Mouse (Mus musculus) heart, postnatal 10 days (tissue): ENCODE data around the gene Lemd1. TPM values are rescaled to one million over a fixed set of nuclear protein-coding genes. Genes with fewer than 3 reads are reported as not detected.
A peak's percentile ranks its signal among the peaks of the same experiment; 100 is the strongest.

Experiments used
- DNase-seq, 2 experiments: peaks; one replicate each; pipeline ENCODE4 v3.0.0; 2021
- intact Hi-C: fragments of 180-260 bp; cut with DNase I; formaldehyde crosslinking; loops from one replicate; pipeline ENCODE4 v1.15.1; 2025
- total RNA-seq, 2 experiments: library from RNA; stranded (reverse); gene quantifications; 2 replicates each; pipeline ENCODE4 v1.2.3; 2021

The Lemd1 gene
- total RNA-seq, 2 experiments from 2014 or later = not detected

DNA sequence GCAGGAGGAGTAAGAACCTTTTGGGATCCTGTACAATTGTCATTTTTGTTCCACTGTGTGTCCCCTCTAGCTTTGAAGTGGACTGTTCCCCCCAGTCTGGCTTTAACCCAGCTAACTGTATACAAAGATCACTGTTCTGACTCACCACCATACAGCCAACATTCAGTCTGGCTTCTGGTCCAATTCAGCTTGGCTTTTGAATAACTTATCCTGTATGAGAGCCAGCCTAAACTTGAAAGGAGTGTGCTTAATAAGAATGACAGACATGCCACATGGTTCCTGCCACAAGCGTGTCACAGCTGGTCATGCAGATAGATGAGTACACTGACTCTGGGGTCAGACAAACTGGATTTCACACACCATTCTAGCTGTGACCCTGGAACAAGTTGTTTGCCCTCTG lies 95.5 kb downstream of the Lemd1 start:
- intact Hi-C loops = no loop called here
- DNase-seq = no peak

DNA sequence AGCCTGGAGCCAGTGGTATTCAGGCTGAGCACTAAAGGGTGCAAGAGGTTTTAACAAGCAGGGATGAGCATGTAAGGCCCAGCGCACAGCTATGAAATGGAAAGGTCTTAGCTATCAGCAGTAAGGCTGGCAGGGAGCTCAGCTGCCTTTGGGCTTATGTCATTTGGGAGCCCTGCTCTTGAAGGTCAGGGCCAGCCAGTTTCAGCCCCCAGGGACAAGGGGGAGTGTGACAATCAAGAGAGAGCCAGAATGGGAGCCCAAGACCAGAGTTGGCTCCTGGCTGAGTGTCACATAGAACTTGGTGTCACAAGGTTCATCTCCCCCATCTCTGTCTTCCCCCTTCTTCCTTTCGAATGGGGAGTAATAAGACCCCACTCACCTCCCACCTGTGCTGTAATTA lies 96.2 kb downstream of the Lemd1 start:
- DNase-seq = peak in 1 of 2 experiments; percentile 40
- intact Hi-C loops = no loop called here

DNA sequence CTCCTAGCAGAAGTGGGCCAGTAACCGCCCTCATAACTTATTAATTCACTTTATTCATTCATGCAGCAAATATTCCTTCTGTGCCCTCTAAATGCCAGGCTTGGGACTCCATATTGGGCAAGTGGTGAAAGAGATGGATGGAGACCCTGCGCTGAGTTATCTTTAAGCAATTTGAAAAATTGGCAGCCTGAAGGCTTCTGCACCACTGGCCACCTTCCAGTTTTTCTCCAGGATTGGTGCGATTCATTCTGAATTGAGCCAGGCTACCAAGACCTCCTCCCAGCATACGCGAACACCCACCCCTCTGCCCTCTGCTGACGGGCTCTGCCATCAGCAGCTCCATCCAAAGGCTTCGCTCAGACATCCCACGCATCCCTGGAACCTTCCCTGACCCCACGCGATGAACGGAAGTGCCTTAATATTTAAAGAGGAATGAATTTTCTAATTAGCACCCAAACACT lies 96.8 kb downstream of the Lemd1 start:
- DNase-seq = no peak
- intact Hi-C loops = no loop called here

DNA sequence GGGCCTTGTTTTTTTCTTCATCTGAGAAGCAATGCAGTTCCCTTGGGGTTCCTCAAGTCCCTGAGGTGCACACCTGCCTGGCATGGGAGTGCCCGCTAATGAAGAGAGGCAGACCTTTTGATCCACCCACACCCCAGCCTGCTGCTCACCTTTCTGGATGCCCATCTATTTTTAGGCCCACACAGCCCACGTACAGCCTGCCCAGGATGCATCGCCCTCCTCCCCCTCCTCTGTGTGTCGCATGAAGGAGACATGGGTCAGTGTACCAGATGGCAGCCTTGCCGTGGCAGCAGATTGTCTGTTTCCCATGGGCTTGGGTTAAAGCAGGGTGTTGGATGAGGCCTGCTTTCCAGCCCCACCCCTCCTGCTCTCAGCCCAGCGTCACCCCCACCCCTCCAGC lies 98.7 kb downstream of the Lemd1 start:
- no peak for DNase-seq
- intact Hi-C loops = no loop called here

DNA sequence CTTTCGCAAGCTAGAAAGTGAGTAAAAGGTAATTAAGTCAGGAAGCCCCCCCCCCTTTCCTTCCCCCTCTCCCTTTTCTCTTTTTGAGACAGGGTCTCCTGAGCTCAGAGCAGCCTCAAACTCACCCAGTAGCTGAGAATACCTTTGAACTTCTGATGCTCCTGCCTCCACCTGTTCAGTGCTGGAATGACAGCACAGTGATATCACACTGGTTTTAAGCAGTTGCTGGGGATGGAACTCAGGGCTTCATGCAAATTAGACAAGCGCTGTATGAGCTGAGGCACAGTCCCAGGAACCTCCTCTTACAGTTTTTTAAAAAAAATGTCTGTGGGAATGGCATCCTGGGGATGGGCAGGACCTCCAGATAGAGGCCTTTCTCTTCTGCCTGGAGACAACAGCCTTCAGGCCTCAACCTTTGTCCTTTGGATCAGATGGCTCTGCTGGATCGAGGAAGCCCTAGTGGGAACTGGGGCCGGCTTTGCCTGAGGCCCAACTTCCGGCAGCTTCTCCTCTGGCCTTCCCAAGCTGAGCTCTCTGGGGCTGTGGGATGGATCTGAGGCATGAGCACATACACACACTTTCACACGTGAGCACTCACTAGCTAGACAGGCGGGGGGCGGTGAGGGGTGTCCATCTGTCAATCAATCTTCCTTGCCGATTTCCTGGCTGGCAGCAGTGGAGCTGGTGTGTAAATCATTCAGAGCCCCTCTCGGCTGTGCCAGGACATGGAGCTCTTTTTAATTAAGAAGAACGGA lies 99.9 kb downstream of the Lemd1 start:
- intact Hi-C loops = no loop called here

DNA sequence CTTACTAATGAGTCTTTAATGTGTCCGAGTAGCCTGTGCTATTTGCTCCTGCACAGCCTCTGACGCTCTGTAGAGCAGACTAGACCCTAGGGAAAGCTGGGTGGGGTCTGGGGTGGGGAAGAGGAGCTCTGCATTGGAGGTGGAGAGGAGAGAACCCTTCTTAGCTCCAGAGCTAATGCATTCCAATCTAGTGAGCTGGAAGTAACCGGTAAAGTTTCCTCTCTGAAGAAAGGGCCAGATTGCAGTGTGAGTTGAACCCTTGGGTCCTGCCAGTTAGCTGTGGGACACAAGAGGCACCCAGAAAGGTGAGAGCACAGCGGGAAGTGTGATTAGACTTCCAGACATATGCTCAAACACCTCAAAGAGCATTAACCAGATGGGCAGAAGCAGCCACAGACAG lies 100.5 kb downstream of the Lemd1 start:
- no peak for DNase-seq
- intact Hi-C loops = no loop called here

More for the DNA sequence above, 99.9 kb downstream of the Lemd1 start:
- no peak for DNase-seq

DNA sequence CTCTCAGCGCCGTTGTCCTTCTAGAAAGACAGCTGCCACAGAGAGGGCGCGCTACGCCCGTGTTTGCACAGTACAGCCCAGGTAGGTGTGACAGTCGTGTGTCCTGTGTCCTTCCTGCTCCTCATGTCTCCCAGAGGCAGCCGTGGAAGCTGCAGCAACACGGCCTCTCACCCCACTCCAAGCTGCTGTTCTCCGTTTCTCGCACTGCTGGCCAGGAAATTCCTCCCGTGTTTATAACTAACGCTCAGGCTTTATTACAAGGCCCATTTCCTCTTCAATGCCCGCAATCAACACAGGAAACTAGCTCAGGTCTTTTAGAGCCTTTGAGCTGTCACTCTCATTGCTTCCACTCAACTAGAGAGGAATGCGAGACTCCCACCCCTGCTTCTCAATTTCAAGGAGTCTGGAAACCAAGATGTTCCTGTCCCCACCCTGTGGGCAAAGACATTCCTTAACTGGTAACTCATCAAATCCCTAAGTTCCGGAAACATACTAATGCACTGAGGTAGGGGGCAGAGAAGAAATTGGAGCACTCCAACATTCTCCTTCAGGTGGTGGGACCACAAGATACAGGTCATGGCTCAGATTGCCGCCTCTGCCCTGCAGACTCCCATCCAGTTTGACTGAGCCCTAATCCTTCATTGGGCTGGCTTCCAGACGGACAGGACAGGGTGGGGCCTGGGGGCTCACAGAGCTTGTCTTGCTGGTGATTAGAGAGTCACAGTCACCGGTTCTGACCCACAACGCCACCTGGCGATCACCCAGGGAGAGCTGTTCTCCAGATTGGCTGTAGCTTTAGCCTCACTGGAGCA lies 101.3 kb downstream of the Lemd1 start:
- no peak for DNase-seq
- intact Hi-C loops = no loop called here

DNA sequence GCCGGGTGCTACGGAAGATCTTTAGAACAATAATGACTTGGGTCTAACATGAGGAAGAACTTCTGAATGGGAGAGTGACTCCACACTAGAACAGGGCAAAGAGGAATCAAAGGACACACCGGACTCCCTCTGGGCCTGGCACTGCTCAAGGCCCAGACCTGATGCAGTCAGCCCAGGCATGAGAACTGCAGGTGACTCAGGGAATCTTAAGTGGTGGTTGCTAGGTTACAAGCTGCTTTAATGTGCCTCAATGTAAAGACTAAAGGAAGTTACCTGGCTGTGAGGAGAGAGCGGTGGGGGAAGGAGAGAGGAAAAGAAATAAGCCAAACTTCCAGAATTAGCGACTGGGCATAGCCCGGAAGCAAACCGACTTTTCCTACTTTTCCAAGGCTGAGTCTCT lies 104.3 kb downstream of the Lemd1 start:
- DNase-seq = no peak
- intact Hi-C loops = no loop called here

DNA sequence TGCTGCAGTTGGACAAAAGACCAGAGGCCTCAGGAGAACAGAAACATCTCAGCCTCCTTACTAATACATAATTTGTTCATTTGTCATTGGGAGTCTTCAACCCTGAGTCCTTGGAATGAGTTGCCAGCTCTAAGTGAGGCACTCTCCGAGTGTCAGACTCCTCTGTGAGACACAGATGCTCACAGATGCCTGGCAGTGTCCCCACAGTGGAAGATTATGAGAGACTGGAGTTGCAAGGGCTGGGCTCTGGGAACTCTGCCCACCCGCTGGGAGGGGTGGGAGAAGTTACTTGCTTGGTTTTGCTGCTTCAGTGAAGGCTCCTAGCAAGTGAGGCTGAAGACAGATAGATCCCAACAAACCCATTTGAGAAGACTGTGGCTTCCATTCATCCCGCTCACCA lies 104.8 kb downstream of the Lemd1 start:
- DNase-seq = peak; percentile 65 to 74
- intact Hi-C loops = no loop called here

DNA sequence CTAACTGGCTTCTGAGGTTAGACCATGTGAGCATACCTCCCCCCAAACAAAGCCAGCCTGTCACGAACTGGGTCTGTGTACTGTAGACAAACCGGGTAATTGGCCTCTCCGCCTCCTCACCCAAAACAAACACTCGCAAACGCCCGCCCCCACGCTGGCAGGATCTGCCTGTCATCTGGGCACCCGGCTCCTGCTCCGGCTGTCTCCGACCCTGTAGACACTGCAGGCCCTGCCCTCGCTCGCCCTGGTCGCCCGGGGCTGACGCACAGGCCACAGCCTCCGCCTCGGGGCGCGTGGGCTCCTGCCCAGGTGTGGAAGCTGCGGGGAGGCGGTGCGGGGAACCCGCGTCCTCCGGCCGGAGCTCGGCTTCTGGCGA lies 107.2 kb downstream of the Lemd1 start, which contains the start of gene Klhdc8a:
TSS of gene Klhdc8a (plus strand) at position 202 of the 376 bp plus-strand sequence.
- peak; percentile 73 to 74 for DNase-seq
- intact Hi-C loops = no loop called here

DNA sequence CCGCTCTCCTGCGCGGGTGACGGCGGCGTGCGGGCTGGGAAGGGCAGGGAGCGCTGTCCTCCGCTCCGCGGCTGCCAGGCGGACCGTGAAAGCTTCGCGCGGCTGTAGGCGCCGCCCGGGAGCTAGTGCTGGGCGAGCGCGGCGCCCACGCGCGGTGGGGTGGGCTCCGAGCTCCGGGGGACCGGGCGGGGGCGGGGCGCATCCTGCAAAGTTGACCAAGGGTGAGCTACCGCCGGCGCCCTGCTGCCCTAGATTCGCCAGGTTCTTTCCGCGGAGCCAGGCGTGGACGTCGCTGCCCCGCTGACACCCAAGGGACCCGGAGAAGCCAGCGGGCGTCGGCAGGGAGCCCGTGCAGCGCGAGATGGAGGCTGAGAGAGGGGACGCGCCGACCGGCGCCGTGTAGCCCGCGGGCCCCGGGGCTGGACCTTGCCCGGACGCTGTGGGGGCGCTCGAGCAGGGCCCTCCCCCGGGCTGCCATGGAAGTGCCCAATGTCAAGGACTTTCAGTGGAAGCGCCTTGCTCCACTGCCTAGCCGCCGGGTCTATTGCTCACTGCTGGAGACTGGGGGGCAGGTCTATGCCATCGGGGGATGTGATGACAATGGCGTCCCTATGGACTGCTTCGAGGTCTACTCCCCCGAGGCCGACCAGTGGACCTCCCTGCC lies 107.7 kb downstream of the Lemd1 start:
- intact Hi-C loops = no loop called here

DNA sequence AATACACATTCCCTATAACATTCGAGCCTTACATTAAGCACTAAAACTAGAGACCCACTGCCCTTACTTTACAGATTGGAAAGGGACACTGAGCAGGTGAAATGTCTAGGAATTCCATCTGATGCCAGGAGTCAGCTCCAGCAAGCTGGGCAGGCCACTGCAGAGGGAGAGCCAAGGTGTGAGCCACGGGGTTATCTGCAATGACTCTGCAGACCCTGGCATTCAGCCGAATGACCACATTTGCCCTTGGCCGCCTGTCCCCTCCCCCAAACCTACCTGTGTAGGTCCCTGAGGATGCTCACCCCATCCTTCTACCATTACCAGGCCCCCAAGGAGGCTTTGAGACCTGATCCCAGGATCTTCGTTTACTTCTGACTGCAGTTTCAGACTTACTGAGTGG lies 108.5 kb downstream of the Lemd1 start:
- DNase-seq = peak; percentile 64 to 65
- intact Hi-C loops = no loop called here

More for the DNA sequence above, 107.7 kb downstream of the Lemd1 start:
- peak in 1 of 2 experiments; percentile 64 for DNase-seq

DNA sequence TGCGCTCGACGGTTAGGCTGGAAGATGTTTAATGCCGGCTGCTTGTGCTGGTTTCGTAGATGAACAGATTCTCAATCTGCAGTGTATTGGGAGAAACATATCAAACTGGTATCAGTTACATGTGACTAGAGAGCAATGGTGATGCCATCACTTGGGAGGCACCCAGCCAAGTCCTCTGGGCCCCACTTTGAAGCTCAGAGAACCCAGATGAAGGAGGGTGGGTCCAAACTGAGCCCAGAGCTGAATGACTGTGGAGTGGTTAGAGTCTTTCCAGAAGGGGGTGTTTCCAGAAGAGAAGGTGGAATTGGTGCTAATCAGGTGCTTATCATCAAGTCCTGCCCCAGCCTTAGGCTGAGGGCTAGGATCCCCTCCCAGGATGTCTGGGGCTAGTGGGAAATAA lies 110.0 kb downstream of the Lemd1 start:
- intact Hi-C loops = no loop called here

DNA sequence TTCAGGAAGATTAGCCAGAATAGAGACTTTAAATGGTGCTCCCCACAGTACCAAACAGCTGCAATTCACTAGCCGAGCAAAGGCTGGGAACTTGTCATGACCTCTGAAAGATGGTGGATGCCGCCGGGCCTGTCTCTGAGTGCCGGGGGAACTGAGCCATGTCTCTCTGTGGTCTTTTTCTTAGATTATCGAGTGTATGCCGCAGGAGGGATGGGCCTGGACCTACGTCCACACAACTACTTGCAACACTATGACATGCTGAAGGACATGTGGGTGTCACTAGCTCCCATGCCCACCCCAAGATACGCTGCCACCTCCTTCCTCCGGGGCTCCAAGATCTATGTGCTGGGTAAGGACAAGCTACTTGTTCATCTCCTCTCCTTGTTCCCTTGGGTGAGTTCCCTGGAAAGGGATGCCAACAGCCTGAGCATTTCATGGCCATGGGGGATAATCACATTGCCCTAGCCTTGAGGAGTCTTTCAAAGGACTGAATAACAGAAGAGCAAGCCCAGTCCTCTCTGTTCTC lies 111.2 kb downstream of the Lemd1 start:
- DNase-seq = no peak
- intact Hi-C loops = no loop called here

More for the DNA sequence above, 110.0 kb downstream of the Lemd1 start:
- no peak for DNase-seq

DNA sequence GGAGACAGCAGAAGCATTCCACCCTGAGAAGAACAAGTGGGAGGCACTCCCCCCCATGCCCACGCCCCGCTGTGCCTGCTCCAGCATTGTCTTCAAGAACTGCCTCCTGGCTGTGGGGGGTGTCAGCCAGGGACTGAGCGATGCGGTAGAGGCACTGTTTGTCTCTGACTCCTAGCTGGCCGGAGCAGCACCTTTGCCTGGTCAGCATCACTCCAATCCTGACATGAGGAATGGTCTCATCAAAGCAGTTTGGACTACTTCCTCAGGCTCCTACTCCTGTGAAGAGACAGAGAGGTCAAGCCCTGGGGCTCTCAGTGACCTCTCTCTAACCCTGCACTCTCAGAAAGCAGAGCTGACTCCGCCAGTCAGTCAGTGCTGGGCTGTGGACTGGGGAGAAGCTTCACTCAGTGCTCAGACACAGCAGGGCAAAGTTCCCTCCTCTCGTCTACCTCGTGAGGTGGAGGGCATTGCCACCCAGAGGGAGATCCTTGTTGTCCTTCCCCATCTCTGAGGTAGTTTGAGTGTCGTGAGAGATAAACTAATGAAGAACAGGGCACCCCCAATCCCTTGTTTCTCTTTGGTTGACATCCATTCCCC lies 113.5 kb downstream of the Lemd1 start:
- DNase-seq = no peak
- intact Hi-C loops = loop anchor here (5.0 kb wide), 1 partner anchor 147 kb away; no protein-coding TSS in a partner anchor

DNA sequence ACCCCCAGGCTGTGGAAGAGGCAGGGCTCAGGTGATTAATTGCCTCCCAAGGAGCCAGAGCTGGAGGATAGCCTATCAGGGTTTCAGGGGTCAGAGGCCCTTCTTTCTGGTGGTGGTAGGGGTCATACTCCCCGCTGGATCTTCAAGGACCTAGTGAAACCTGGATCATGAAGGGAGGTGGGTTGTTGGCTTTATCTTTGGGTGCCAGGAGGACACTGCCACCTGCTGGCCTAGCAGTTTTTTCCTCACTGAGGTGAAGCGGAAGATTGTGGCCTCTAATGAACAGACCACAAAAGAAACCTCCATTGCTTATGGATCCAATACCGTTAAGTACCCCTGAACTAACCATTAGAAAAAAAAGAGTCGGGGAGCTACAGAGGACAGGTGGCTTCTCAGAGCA lies 114.9 kb downstream of the Lemd1 start:
- intact Hi-C loops = loop anchor here (5.0 kb wide), 1 partner anchor 149 kb away; no protein-coding TSS in a partner anchor
- peak; percentile 56 to 74 for DNase-seq

DNA sequence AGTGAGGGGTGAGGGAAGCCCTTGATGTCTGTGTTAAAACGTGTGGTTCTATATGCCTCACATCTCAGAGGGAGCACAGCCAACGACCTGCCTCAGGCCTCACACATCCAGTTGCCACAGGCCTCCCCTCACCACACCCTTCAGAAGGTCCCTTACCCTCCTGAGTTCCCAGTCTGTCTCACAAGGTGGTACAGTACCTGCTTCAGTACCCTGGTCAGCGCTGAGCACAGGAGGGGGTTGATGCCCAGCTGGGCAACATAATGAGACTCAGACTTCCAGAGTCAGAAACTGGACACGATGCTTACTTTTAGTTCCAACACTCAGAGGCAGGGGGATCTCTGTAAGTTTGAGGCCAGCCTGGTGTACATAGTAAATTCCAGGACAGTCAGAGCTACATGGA lies 115.6 kb downstream of the Lemd1 start:
- intact Hi-C loops = loop anchor here (5.0 kb wide), 1 partner anchor 150 kb away; no protein-coding TSS in a partner anchor

DNA sequence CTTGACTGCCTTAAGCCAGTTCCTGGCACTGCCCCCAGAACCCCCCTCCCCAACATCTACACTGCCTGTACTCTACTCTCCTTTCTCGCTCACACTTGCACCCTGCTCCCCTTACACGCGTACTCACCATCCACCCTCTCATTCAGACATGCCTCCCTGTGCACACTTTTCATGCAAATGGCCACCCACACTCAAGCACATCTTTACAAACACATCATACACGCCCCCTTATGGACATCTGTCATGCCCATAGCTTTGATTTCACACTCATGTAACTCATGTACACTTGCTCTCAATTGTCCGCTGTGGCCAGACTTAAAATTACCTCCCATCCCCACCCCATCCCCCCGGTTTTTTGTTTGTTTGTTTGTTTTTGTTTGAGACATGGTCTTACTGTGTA lies 116.7 kb downstream of the Lemd1 start:
- DNase-seq = no peak
- intact Hi-C loops = loop anchor here (5.0 kb wide), 1 partner anchor 151 kb away; no protein-coding TSS in a partner anchor

More for the DNA sequence above, 115.6 kb downstream of the Lemd1 start:
- DNase-seq = no peak

DNA sequence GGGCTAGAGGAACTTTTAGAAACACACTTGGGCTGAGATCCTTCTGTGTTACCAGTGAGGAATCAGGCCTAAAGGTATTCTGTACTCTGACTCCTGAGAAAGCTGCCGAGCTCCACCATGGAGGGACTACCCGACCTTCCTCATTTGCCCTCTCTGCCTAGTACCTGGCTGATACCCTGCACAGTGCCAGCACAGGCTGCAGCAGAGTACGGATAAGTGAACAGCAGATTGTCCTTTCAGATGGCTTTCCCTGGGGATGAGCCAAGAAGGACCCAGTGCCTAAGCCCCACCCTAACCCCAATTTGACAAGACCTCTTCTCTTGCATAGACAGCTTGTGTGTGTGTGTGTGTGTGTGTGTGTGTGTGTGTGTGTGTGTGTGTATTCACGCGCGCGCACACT lies 117.4 kb downstream of the Lemd1 start:
- intact Hi-C loops = loop anchor here (5.0 kb wide), 1 partner anchor 151 kb away; no protein-coding TSS in a partner anchor
- no peak for DNase-seq
